Mouse (Mus musculus) G1E-ER4 (cell line): Measurements from ENCODE around the gene H2-T22. TPM values are rescaled to one million over a fixed set of nuclear protein-coding genes. Genes with fewer than 3 reads are reported as not detected.

ENCODE experiments used
- GATA1 ChIP-seq: IDR thresholded peaks from one replicate; pipeline ENCODE4 v1.8.0; 2012; ENCODE audit warnings: low read length, inconsistent platforms
- polyA plus RNA-seq: library from polyadenylated mRNA; stranded (reverse); fragments of >175 nt; gene quantifications from 2 replicates; pipeline ENCODE4 v1.2.3, GENCODE M21; 2012

H2-T22 gene
- polyA plus RNA-seq, 1 experiment: 4.0 TPM

- TF ChIP-seq GATA1: no peak
These were observed 48.2 kb downstream of the H2-T22 start for GRCm38 (mm10) chr17:35994175-35994878.

GRCm38 (mm10) chr17:35993675-35994074, 48.9 kb downstream of the H2-T22 start:
- TF ChIP-seq GATA1: peak; percentile 9

GRCm38 (mm10) chr17:35991781-35992180, 50.8 kb downstream of the H2-T22 start:
- TF ChIP-seq GATA1: no peak

Other genes with a start within 250 kb of the H2-T22 start
- gene Ier3, start 221.1 kb downstream of the H2-T22 start, polyA plus RNA-seq: 33.3 and 33.4 TPM in 2 replicates
- 85.3 and 87.0 TPM in 2 replicates for gene Flot1, start 219.5 kb downstream of the H2-T22 start, polyA plus RNA-seq
- 178 and 400 TPM in 2 replicates for gene Tubb5, start 204.4 kb downstream of the H2-T22 start, polyA plus RNA-seq
- gene Mdc1, start 201.2 kb downstream of the H2-T22 start, polyA plus RNA-seq: 22.5 and 24.1 TPM in 2 replicates
- gene Nrm, start 181.4 kb downstream of the H2-T22 start, polyA plus RNA-seq: 13.8 and 21.9 TPM in 2 replicates
- 36.5 and 37.7 TPM in 2 replicates for gene Ppp1r18, start 177.2 kb downstream of the H2-T22 start, polyA plus RNA-seq
- 65.8 and 80.6 TPM in 2 replicates for gene Dhx16, start 162.9 kb downstream of the H2-T22 start, polyA plus RNA-seq
- gene 2310061I04Rik, start 145.3 kb downstream of the H2-T22 start, polyA plus RNA-seq: 197 and 224 TPM in 2 replicates
- 13.6 and 20.0 TPM in 2 replicates for gene Atat1, start 132.7 kb downstream of the H2-T22 start, polyA plus RNA-seq
- 6.5 and 7.3 TPM in 2 replicates for gene Mrps18b, start 126.4 kb downstream of the H2-T22 start, polyA plus RNA-seq
- gene Ppp1r10, start 126.3 kb downstream of the H2-T22 start, polyA plus RNA-seq: 47.9 and 54.1 TPM in 2 replicates
- gene Abcf1, start 73.0 kb downstream of the H2-T22 start, polyA plus RNA-seq: 160 and 207 TPM in 2 replicates
- gene Gnl1, start 62.9 kb downstream of the H2-T22 start, polyA plus RNA-seq: 117 and 120 TPM in 2 replicates
- gene Prr3, start 62.5 kb downstream of the H2-T22 start, polyA plus RNA-seq: 37.1 and 43.4 TPM in 2 replicates
- 0.12 and 0.15 TPM in 2 replicates for gene H2-T24, start 22.2 kb downstream of the H2-T22 start, polyA plus RNA-seq
- 4.8 and 5.6 TPM in 2 replicates for gene H2-T23, start 9.9 kb downstream of the H2-T22 start, polyA plus RNA-seq
- not detected in 2 replicates for gene Gm6034, start 214 bp upstream of the H2-T22 start, polyA plus RNA-seq
- not detected in 2 replicates for gene Gm11127, start 15.6 kb upstream of the H2-T22 start, polyA plus RNA-seq
- gene Gm19684, start 78.9 kb upstream of the H2-T22 start, polyA plus RNA-seq: 0.03 TPM in 1 of 2 replicates, not detected in the other
- gene Gm7030, start 86.7 kb upstream of the H2-T22 start, polyA plus RNA-seq: not detected in 2 replicates
- gene Gm8909, start 125.8 kb upstream of the H2-T22 start, polyA plus RNA-seq: not detected in 2 replicates
- gene H2-T3, start 147.5 kb upstream of the H2-T22 start, polyA plus RNA-seq: not detected in 2 replicates
- 62.5 and 118 TPM in 2 replicates for gene Rpp21, start 215.3 kb upstream of the H2-T22 start, polyA plus RNA-seq
- gene Trim39, start 229.5 kb upstream of the H2-T22 start, polyA plus RNA-seq: 5.4 and 5.5 TPM in 2 replicates
- not detected in 2 replicates for gene H2-M10.2, start 243.7 kb upstream of the H2-T22 start, polyA plus RNA-seq